Mouse (Mus musculus) heart, adult 2 months (tissue): ENCODE data around the gene Lamc2.

Experiments
- CTCF ChIP-seq: fragments of 200-600 bp; IDR thresholded peaks from 2 replicates; pipeline ENCODE4 v1.8.1; 2022; ENCODE audit warnings: antibody characterized with exemption, mild to moderate bottlenecking, moderate library complexity
- POLR2A ChIP-seq: fragments of 200-500 bp; IDR thresholded peaks from 2 replicates; pipeline ENCODE4 v1.6.1; 2011; ENCODE audit warnings: mild to moderate bottlenecking, low read depth, low read length, control low read depth; ENCODE audit not compliant: insufficient read depth

- TF ChIP-seq CTCF (no peak), POLR2A (no peak)
These were observed 78.4 kb downstream of the Lamc2 start for GRCm38 (mm10) chr1:153107866-153108265.
